Mouse (Mus musculus): ENCODE measurements around the gene Nckap5.
"Not testable (repeated sequence)": the region's sequence is repeated elsewhere in the genome, so short reads cannot be mapped to it uniquely, and the experiment has no call there.

The Nckap5 gene

GRCm38 (mm10) chr1:126168131-126168530 is 662.5 kb downstream of the Nckap5 start:
- no peak for DNase-seq (ENCODE audit: low read depth)

DNA sequence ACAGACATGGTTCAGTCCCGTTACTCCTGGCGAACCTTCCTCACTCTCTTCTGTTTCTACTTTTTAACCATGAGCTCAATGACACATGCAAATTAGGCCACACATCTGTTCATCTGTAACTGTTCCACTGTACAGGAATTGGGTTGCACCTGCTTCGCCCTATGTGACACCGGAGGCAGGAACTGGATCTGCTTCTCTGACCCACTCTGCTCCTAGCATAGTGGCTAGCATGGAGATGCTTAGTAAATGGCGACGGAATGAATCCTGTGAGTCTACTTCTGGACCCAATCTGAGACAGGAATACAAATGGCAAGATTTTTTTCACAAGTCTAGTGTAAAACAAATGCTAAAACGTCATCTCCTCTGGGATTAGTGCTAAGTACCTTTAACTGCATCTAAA is 663.1 kb downstream of the Nckap5 start:
- DNase-seq (ENCODE audit: low read depth) = no peak

DNA sequence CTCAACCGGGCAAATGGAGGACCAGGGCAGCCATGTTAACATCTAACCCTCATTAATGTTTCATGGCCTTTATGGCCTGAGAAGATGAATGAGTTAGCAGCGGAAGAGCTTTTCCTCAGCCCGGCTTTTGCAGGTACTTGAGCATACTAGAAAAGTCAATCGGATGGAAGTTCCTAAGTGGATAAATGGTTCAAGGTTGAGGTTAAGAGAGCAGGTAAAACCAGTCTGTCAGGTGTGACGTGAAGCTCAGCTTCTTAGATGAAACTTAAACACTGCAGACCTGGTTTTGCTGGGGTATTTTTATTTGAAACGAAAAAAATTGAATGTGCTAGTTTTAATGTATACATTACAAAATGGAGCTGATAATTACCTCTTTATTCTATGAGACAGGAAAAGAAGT is 671.3 kb downstream of the Nckap5 start:
- no peak for DNase-seq (ENCODE audit: low read depth)

DNA sequence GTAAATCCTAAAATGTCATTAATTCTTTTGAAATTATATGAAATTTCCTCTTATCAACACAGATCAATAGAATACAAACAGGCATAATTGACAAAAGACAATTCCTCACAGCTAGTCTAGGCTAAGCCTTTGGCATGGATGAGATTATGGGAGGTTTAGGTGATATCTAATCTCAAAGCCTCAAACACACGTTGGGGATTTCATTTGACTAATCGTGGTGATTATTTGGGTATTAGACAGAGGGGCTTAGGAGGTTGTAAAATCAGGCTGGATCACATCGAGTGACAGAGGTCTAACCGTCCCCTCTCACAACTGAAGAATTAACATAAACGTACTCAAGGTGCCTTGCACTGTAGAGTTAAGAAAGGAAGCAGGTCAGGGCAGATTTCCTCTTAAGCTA is 674.8 kb downstream of the Nckap5 start:
- DNase-seq (ENCODE audit: low read depth) = no peak

GRCm38 (mm10) chr1:126153516-126154234 is 676.9 kb downstream of the Nckap5 start:
- DNase-seq (ENCODE audit: low read depth) = no peak

- DNase-seq (ENCODE audit: low read depth) = no peak
Measured at GRCm38 (mm10) chr1:126152217-126152616, 678.4 kb downstream of the Nckap5 start.

DNA sequence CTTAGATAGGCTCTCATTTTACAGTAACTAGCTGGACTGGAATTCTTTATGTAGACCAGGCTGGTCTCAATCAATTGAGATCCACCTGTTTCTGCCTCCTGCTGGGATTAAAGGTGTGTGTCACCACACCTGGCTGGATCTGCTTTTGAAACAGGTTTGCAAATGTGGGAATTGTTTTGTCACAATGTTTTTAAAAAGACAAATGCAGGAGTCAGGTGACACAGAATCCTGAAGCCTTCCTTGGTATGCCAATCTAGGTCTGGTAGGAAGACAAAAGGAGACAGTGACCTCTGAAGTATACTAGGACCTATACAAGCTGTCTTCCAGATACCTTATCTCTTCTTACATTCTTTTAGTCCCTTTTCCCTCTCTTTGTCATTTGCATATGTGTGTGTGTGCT is 680.6 kb downstream of the Nckap5 start:
- DNase-seq (ENCODE audit: low read depth) = no peak

GRCm38 (mm10) chr1:126135717-126136116 is 694.9 kb downstream of the Nckap5 start:
- no peak for DNase-seq (ENCODE audit: low read depth)

DNA sequence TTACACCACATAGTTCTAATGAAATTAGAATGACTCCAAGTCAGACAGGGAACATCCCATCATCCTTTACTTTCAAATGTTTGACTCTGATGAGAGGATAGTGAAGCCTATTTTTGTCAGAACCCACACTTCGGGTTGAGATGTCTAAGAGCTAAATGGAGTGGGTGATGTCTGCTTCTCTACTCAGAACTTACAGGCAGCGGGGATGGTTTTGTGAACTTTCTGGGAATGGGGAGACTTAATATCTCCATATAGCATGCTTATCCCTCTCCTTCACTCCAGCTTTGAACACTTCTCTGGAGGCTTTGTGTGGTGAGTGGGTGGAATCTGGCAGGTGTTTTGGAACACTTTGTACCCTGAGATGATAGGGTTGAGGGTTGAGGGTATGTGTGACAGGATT is 698.3 kb downstream of the Nckap5 start:
- DNase-seq (ENCODE audit: low read depth) = no peak

DNA sequence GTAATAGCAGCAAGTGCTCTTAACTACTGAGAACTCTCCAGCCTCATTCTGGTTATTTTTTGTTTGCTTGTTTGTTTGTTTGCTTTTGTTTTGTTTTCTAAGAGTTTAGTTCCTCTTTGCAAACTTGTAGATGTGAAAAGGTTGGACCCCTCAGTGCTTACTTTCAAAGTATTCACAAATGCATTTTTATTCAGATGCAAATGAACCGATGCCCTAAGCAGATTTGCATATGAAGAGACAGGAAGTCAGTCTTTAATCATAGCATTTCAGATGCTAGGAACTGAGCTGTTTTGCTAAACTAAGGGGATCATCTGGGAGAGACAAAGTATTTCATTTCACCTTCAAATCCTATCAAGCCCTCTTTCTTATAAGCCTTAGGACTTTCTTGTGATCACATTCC is 701.5 kb downstream of the Nckap5 start:
- no peak for DNase-seq (ENCODE audit: low read depth)

- DNase-seq (ENCODE audit: low read depth) = no peak
Measured at GRCm38 (mm10) chr1:126123111-126123510, 707.5 kb downstream of the Nckap5 start.

GRCm38 (mm10) chr1:126120506-126120905 is 710.1 kb downstream of the Nckap5 start:
- DNase-seq (ENCODE audit: low read depth) = no peak

GRCm38 (mm10) chr1:126116034-126116433 is 714.6 kb downstream of the Nckap5 start:
- DNase-seq (ENCODE audit: low read depth) = no peak

- DNase-seq (ENCODE audit: low read depth) = no peak
Measured at GRCm38 (mm10) chr1:126105673-126106256, 724.8 kb downstream of the Nckap5 start.

DNA sequence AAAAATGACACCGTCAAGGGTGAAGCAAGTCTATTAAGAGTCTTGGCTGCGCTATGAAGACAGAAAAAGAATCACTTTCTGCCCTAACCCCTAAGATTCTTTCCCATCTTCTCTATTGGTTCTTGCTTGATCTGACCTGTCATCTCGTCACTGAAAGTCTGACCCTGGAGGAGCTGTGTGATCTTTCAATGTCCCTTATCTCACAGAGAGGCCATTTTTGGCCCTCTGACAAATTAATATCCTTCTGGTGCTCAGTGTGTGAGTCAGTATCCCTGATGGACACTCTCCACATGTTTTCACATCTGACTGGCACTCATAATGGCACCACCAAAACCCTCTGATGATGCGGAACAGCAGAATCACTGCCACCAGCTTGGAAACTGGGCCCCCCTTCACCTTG is 736.3 kb downstream of the Nckap5 start:
- no peak for DNase-seq (ENCODE audit: low read depth)

GRCm38 (mm10) chr1:126091979-126092378 is 738.6 kb downstream of the Nckap5 start:
- not testable (repeated sequence) for DNase-seq (ENCODE audit: low read depth)

- no peak for DNase-seq (ENCODE audit: low read depth)
Measured at GRCm38 (mm10) chr1:126087181-126087580, 743.4 kb downstream of the Nckap5 start.

DNA sequence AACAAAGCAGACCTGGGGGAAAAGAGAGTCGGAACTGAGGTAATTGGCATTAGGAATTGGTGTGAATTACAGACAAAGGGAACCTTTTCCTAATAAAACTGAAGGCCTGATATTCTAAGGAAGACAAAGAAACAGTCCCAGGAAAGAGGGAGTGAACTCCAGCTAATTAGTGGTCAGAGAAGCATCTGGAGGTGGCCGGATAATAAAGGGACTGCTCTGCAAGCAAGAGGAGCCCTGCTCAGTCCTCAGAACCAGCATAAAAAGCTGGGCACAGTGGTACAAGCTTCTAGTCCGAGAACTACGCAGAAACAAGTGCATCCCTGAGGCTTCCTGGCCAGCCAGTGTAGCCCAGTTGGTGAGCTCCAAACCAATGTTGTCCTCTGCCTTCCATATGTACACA is 754.3 kb downstream of the Nckap5 start:
- DNase-seq (ENCODE audit: low read depth) = no peak

DNA sequence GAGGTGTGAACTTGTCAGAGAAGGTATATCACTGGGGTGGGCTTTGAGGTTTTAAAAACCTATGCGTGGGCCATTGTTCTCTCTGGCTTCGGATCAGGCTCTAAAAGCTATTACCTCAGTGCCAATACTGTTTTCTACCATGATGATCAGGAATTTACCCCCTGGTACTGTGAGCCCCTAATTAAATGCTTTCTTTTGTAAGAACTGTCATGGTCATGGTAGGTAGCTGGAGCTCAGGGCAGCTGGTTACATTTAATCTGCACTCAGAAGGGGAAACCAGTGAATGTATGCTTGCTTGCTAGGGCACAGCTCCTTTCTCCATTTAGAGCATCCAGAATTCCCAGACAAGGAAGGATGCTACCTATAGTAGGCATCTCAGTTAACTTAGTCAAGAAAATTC is 759.7 kb downstream of the Nckap5 start:
- no peak for DNase-seq (ENCODE audit: low read depth)

DNA sequence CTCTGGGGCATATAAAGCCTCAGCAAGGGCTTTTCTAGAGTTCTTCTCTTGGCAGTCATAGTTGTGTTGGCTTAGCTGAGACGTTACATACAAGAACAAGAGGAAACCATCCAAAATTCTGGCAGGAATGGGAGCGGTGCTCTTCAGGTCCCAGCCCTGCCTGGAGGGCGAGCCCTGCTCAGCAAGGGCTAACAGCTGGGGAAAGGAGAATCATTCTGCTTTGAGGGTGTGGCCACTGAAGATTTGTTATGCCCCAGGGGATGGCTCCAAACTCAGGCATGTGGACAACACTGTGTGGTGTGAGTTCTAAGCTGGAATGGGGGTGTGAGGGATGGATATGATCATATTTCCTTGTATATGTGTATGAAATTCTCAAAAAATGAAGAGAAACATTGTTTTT is 779.1 kb downstream of the Nckap5 start:
- no peak for DNase-seq (ENCODE audit: low read depth)

GRCm38 (mm10) chr1:126042886-126043285 is 787.7 kb downstream of the Nckap5 start:
- DNase-seq (ENCODE audit: low read depth) = no peak

GRCm38 (mm10) chr1:126027536-126027935 is 803.1 kb downstream of the Nckap5 start:
- no peak for DNase-seq (ENCODE audit: low read depth)

DNA sequence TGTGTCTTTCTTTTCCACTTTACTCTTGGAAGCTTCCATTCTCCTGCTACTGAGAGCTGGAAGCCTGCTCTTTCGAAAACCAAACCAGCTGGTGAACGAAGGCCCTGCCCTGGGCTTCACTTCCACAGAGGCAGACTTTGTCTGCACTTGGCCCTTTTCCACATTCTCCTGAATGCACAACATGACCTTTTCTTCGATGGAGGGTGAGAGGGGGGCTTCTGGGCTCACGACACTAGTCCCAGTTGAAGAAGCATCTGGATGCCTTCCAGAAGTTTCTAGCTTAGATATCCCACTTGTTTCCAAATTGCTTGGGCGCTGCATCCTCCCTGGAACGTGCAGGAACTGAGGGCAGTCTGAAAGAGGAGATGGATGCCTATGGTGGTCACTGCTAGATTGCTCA is 806.1 kb downstream of the Nckap5 start:
- no peak for DNase-seq (ENCODE audit: low read depth)

- DNase-seq (ENCODE audit: low read depth) = no peak
Measured at GRCm38 (mm10) chr1:126022959-126023358, 807.6 kb downstream of the Nckap5 start.
